Mouse (Mus musculus): Measurements from ENCODE around the gene Eif5b. TPM values are rescaled to one million over a fixed set of nuclear protein-coding genes. Genes with fewer than 3 reads are reported as not detected.

Gene Eif5b
- polyA plus RNA-seq, 1 experiment from 2014 or later: 18.7 TPM

DNA sequence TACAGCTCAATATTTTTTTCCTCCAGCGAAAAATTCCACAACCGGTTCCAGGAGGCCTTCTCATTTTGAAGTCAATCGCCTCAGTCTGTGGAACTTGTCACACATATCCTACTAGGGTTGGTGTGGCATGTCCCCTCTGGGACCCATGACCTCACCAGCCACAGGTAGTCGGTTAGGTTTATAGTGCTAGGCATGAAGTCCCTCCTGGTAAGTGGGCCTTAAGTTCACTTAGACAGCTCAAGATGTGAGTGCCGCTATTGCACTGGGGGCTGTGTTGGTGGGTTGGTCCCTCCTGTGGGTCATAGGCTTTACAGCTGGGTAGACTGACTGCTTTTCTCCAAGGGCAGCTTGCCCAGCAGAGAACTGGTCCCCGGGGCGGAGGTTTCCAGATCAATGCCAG, 20.5 kb upstream of the Eif5b start:
- Histone ChIP-seq H3K36me3 (no peaks in the 10 kb centered on the region), H3K4me1 (replicated peaks) (no peaks in the 10 kb centered on the region), H3K9me3 (replicated peaks) (no peaks in the 10 kb centered on the region), H3K9ac (no peak overlapping the region), H3K4me3 (no peak overlapping the region), H3K27me3 (no peaks in the 10 kb centered on the region), H3K4me2 (no peak overlapping the region), H3K27ac (no peak overlapping the region)
- 84% methylated on average over 7 of the region's 7 CpGs for WGBS
- no peak for ATAC-seq (replicated peaks; ENCODE audit: insufficient number of reproducible peaks, insufficient read depth, low FRiP score, low read depth)

DNA sequence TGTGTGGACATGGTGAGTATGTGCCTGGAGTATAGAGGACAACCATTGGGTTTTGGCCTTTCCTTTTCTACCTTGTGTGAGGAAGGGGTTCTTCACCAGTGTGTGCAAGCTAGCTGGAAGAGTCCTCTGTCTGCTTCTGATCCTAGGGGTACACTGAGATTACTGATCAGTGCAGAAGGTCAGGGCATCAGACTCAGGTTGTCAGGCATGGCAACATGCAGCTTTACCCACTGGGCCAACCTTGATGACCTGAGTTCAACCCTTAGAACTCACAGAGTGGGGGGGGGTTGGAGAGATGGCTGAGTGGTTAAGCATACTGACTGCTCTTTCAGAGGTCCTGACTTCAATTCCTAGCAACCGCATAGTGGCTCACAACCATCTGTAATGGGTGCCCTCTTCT, 13.5 kb upstream of the Eif5b start:
- ATAC-seq (replicated peaks; ENCODE audit: insufficient number of reproducible peaks, insufficient read depth, low FRiP score, low read depth): no peak
- Histone ChIP-seq H3K4me1 (replicated peaks) (no peaks in the 10 kb centered on the region), H3K4me2 (no peak overlapping the region), H3K27ac (no peak overlapping the region), H3K36me3 (peaks cover 33% of the 10 kb centered on the region), H3K27me3 (no peaks in the 10 kb centered on the region), H3K9ac (no peak overlapping the region), H3K4me3 (no peak overlapping the region), H3K9me3 (replicated peaks) (no peaks in the 10 kb centered on the region)
- WGBS: 94% methylated on average over 1 of the region's 1 CpGs

DNA sequence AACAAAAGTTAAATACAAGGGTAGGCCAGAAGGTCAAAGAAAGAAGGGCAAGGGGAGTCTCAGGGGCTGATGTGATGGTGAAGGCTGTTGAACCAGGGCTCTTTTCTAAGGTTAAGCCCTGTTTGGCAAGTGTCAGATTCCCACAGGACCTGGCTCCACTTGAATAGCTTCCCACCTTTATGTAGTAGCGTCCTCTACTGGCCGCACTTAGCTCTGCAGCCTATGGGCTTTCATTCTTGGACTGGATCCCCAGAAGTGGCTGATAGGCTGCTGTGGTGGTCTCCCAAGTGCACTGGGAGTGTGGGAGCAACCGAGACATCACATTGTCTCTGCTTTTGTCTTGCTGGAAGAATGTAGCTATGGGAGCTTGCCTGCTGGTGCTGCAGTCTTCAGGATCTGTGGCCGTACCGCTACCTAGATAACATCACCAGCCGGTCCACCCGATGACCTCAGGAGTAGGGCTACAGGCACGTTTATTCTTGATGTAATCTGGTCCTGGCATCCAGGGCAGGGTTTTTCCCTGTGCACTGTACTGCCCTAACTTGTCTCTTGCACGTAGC, 12.0 kb upstream of the Eif5b start:
- Histone ChIP-seq H3K27me3 (no peaks in the 10 kb centered on the region), H3K4me3 (no peak overlapping the region), H3K27ac (no peak overlapping the region), H3K9ac (no peak overlapping the region), H3K4me2 (no peak overlapping the region), H3K9me3 (replicated peaks) (no peaks in the 10 kb centered on the region), H3K36me3 (peaks cover 45% of the 10 kb centered on the region), H3K4me1 (replicated peaks) (no peaks in the 10 kb centered on the region)
- ATAC-seq (replicated peaks; ENCODE audit: insufficient number of reproducible peaks, insufficient read depth, low FRiP score, low read depth): no peak
- WGBS: 77% methylated on average over 9 of the region's 9 CpGs

DNA sequence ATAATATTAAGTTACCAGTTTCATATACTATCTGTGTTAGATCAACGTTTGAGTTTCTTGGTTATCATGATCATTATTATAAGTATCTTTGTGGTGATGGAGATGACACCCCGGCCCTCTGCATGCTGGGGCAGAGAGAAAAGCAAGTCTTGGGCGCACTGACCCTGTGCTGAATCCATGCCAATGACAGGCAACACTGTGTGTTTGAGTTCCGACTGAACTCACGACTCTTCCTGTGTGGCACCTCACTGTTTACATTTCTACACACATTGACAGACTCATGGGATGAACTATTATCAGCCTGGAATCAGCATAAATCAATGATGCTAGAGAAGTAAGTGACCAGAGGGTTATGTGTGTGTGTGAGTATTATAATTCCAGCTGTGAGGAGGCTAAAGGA, 10.0 kb upstream of the Eif5b start:
- Histone ChIP-seq H3K9ac (no peak overlapping the region), H3K36me3 (peaks cover 64% of the 10 kb centered on the region), H3K4me1 (replicated peaks) (no peaks in the 10 kb centered on the region), H3K9me3 (replicated peaks) (no peaks in the 10 kb centered on the region), H3K27me3 (no peaks in the 10 kb centered on the region), H3K27ac (no peak overlapping the region), H3K4me3 (no peak overlapping the region), H3K4me2 (no peak overlapping the region)
- ATAC-seq (replicated peaks; ENCODE audit: insufficient number of reproducible peaks, insufficient read depth, low FRiP score, low read depth): no peak
- WGBS: 88% methylated on average over 5 of the region's 5 CpGs

DNA sequence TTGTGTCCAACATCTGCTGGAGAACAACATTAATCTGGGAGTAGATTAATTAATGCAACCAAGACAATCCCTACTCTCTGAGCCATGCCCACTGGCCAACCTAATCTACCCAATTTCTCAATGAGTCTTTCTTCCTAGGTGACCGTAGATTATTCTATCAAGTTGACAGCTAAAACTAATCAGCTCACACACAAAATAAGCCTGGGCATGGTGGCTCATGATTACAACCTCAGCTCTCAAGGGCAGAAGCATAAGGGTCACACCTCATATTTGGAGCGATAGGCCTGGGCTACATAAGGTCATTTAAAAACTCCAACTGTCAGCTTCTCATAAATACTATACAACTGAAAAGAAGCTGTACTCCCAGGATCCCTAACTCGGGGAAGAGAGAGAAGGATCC, 1.6 kb upstream of the Eif5b start:
- H3K4me3 ChIP-seq: peak overlapping the region; percentile 97
- no peak for ATAC-seq (replicated peaks; ENCODE audit: insufficient number of reproducible peaks, insufficient read depth, low FRiP score, low read depth)
- H3K36me3 ChIP-seq: peaks cover 38% of the 10 kb centered on the region
- H3K27me3 ChIP-seq: no peaks in the 10 kb centered on the region
- peak overlapping the region; percentile 95 for H3K27ac ChIP-seq
- peaks cover 20% of the 10 kb centered on the region for H3K4me1 ChIP-seq (replicated peaks)
- H3K9ac ChIP-seq: peak overlapping the region; percentile 86
- H3K9me3 ChIP-seq (replicated peaks): no peaks in the 10 kb centered on the region
- H3K4me2 ChIP-seq: peak overlapping the region; percentile 91
- WGBS: 35% methylated on average over 3 of the region's 3 CpGs

DNA sequence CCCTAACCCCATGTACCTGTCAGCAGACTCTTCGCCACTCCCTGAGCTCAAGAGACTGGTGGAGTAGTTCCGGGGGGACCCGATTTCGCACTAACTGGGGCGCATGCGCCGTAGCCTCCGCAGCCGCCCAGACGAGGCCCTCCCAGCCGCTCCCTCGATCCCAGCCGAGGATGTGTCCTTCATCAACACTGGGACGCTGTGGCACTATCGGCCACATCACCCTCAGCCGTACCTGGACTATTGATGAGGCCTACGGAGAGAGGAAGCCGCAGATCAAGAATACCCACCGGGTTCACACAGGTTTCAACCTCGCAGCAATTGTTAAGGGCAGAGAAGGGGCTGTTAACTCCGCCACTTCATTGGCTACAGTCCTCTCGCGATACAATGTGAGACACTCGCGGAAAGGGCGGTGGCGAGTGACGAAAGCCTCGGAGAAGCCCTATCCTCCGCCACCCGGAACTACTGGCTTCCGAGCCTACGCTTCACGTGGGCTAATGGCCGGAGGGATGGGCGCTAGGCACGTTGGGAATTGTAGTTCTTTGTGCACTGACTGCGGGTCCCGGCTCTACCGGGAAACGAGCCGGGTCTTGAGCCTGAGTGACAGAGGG, 829 bp upstream of the Eif5b start:
- Histone ChIP-seq H3K36me3 (peaks cover 30% of the 10 kb centered on the region), H3K27me3 (no peaks in the 10 kb centered on the region), H3K4me1 (replicated peaks) (peaks cover 20% of the 10 kb centered on the region), H3K4me2 (peak overlapping the region; percentile 91), H3K9ac (peak overlapping the region; percentile 96), H3K4me3 (peak overlapping the region; percentile 97), H3K27ac (peak overlapping the region; percentile 95), H3K9me3 (replicated peaks) (no peaks in the 10 kb centered on the region)
- under 1% methylated on average over 42 of the region's 42 CpGs for WGBS
- peak; percentile 95 for ATAC-seq (replicated peaks; ENCODE audit: insufficient number of reproducible peaks, insufficient read depth, low FRiP score, low read depth)

DNA sequence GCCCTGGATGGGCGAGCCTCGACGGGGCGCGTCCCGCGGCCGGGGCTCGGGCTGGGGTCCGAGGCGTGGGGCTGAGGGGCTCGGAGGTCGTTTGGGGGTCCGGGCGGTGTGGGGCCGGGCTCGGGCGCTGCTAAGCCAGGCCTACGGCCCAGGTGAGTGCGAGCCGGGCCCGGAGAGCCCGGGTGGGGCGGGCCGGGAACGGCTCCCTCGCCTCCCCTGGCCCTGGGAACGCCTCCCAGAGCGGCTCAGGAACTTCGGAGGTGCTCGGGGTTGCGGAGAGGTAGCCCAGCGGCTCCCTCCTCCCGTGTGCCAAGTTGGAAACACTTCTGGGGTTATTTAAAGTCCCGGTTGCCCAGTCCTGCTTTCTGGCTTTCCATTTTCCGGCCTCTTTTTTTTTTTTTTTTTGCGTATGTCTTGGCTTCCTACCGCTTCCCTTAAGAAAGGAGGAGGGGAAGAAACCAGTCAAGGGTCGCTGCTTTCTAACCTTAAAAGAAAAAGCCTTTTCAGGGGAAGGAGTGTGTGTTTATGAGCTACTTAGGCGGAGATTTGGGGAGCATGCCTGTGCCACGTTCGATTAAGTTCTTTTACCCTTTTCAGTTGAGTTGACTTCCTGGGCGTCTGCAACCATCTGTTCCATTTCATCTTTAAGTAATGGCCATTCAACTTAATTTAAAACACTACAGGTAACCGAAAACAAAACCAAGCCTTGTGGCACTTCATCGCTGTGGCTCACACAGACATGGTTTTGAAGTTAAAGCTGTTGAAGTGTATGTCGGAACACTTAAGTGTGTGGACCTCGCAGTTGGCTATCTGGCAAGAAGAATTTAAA, 775 bp downstream of the Eif5b start:
- WGBS: 2% methylated on average over 44 of the region's 47 CpGs
- ATAC-seq (replicated peaks; ENCODE audit: insufficient number of reproducible peaks, insufficient read depth, low FRiP score, low read depth): peak; percentile 16; the same call in 1 of the 2 replicates
- Histone ChIP-seq H3K4me3 (peak overlapping the region; percentile 97), H3K9me3 (replicated peaks) (no peaks in the 10 kb centered on the region), H3K4me1 (replicated peaks) (peaks cover 20% of the 10 kb centered on the region), H3K9ac (peak overlapping the region; percentile 96), H3K4me2 (peak overlapping the region; percentile 91), H3K27ac (peak overlapping the region; percentile 95), H3K36me3 (peaks cover 17% of the 10 kb centered on the region), H3K27me3 (no peaks in the 10 kb centered on the region)

DNA sequence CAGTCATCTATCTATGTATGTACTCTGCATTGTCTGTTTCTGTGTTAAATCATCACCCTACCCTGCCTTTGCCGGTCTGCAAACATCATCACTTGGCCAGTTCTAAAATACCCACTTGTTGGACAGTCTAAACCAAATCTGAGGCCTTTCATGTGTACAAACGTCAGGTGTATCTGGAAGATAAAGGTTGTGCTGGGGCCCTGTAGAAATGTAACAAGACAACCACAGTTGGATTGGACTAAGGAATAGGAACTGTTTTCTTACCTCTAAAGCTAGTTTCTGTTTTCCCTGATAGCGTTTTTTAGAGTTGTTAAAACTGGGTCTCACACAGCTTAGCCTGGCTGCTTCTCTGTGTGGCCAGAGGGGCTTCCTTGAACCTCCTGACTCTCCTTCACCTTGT, 1.7 kb downstream of the Eif5b start:
- H3K27ac ChIP-seq: no peak overlapping the region
- no peak overlapping the region for H3K9ac ChIP-seq
- peaks cover 8% of the 10 kb centered on the region for H3K36me3 ChIP-seq
- H3K4me1 ChIP-seq (replicated peaks): peaks cover 20% of the 10 kb centered on the region
- peak overlapping the region; percentile 97; the same call in 1 of the 2 replicates for H3K4me3 ChIP-seq
- H3K4me2 ChIP-seq: peak overlapping the region; percentile 91
- H3K9me3 ChIP-seq (replicated peaks): no peaks in the 10 kb centered on the region
- no peak for ATAC-seq (replicated peaks; ENCODE audit: insufficient number of reproducible peaks, insufficient read depth, low FRiP score, low read depth)
- 64% methylated on average over 3 of the region's 3 CpGs for WGBS
- H3K27me3 ChIP-seq: no peaks in the 10 kb centered on the region

DNA sequence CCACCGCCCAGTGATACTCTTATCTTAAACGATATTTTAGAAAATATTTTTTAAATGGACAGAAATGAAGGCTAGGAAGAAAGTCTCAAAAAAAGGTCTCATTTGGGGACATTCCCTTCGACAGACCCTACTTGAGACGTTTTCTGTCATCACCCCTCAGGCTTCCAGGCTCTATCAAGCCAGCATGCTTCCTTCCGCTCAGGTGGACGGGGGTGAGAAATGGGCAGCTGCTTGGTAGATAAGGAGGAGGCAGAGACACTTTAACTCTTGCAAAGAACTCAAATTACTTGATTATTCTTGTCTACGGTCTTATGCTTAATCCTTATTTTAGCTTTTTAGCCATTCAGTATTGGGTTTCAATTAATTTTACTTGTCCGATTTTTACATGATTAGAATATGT, 3.0 kb downstream of the Eif5b start:
- Histone ChIP-seq H3K27ac (no peak overlapping the region), H3K36me3 (no peaks in the 10 kb centered on the region), H3K4me1 (replicated peaks) (peaks cover 17% of the 10 kb centered on the region), H3K4me2 (no peak overlapping the region), H3K9ac (no peak overlapping the region), H3K27me3 (no peaks in the 10 kb centered on the region), H3K9me3 (replicated peaks) (no peaks in the 10 kb centered on the region), H3K4me3 (no peak overlapping the region)
- 75% methylated on average over 8 of the region's 8 CpGs for WGBS
- ATAC-seq (replicated peaks; ENCODE audit: insufficient number of reproducible peaks, insufficient read depth, low FRiP score, low read depth): no peak

DNA sequence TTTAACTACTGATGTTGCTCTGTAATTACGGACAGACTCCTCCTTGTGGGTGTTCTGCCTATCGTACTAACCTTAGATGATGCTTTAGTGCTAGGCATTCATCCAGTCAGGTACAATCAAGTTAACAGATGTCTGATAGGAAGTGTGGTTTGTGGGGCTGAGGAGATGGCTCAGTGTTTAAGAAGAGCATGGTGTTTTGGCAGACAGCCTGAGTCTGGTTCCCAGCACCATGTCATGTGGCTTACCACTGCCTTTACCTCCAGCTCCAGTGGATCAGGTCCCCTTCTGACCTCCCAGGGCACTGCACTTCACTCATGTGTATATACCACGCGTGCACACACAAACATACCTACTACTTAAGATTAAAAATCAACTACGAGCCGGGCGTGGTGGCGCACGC, 4.1 kb downstream of the Eif5b start:
- Histone ChIP-seq H3K9me3 (replicated peaks) (no peaks in the 10 kb centered on the region), H3K4me3 (no peak overlapping the region), H3K9ac (no peak overlapping the region), H3K27me3 (no peaks in the 10 kb centered on the region), H3K4me1 (replicated peaks) (peaks cover 10% of the 10 kb centered on the region), H3K4me2 (no peak overlapping the region), H3K36me3 (no peaks in the 10 kb centered on the region), H3K27ac (no peak overlapping the region)
- WGBS: 92% methylated on average over 9 of the region's 9 CpGs
- no peak for ATAC-seq (replicated peaks; ENCODE audit: insufficient number of reproducible peaks, insufficient read depth, low FRiP score, low read depth)

DNA sequence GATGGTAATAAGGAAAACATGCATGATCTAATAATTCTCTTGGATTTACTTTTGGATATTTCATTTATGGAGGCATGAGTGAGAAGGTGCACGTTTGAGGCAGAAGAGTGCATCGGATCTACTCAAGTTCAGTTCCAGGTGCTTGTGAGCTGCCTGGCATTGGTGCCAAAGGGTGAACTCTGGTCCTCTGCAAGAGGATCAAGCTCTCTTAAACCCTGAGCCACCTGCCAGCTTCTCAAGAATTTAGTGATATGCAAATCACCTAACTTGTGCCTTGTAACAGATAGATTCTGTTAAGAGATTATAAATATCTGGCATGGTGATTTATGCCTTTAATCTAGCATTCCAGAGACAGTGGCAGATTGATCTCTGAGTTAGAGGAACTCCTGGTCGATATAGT, 5.2 kb downstream of the Eif5b start:
- no peak overlapping the region for H3K27ac ChIP-seq
- WGBS: 80% methylated on average over 3 of the region's 3 CpGs
- peaks cover 10% of the 10 kb centered on the region for H3K4me1 ChIP-seq (replicated peaks)
- no peak overlapping the region for H3K4me3 ChIP-seq
- H3K27me3 ChIP-seq: no peaks in the 10 kb centered on the region
- ATAC-seq (replicated peaks; ENCODE audit: insufficient number of reproducible peaks, insufficient read depth, low FRiP score, low read depth): no peak
- H3K4me2 ChIP-seq: no peak overlapping the region
- no peaks in the 10 kb centered on the region for H3K36me3 ChIP-seq
- H3K9me3 ChIP-seq (replicated peaks): no peaks in the 10 kb centered on the region
- H3K9ac ChIP-seq: no peak overlapping the region
